Mouse (Mus musculus) spleen, adult 2 months (tissue): ENCODE measurements around the gene Dnm1.

ENCODE experiments used
- CTCF ChIP-seq: fragments of 200-500 bp; IDR thresholded peaks from 2 replicates; pipeline ENCODE4 v1.5.1; 2011; ENCODE audit warnings: mild to moderate bottlenecking, inconsistent platforms; ENCODE audit not compliant: insufficient read depth, insufficient read length, insufficient replicate concordance; ENCODE audit errors: extremely low read depth
- POLR2A ChIP-seq: fragments of 200-500 bp; IDR thresholded peaks from 2 replicates; pipeline ENCODE4 v1.6.1; 2011; ENCODE audit warnings: low read depth, low read length, inconsistent platforms

DNA sequence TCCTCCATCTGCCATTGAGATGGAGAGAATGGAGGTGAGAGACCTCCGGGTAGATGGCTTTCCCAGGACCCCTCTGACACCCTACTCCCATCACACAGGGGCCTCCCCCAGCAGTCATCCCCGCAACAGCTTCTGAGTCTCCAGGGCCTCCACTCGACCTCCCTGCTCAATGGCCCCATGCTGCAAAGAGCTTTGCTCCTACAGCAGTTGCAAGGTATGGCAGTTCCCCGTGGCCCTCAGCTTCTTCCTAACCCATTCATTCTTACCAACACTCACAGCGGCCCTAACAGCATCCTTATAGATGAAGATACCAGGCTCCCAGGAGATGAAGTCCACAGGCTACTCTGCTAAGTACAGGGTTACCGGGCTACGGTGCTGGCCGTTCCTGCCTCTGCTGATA is 11.0 kb upstream of the Dnm1 start:
- TF ChIP-seq POLR2A, result no peak
- TF ChIP-seq CTCF, result no peak
